Mouse (Mus musculus): ENCODE results near the gene Clcn7. TPM values are rescaled to one million over a fixed set of nuclear protein-coding genes. Genes with fewer than 3 reads are reported as not detected.

Clcn7 gene
- polyA plus RNA-seq, 1 experiment from 2014 or later: 15.0 TPM

- DNase-seq (ENCODE audit: low spot score): no peak
These were observed 6.1 kb upstream of the Clcn7 start for GRCm38 (mm10) chr17:25127079-25127478.

- DNase-seq (ENCODE audit: low spot score): no peak
These were observed 5.5 kb upstream of the Clcn7 start for GRCm38 (mm10) chr17:25127681-25128080.

- peak; percentile 38 for DNase-seq (ENCODE audit: low spot score)
These were observed 3.1 kb upstream of the Clcn7 start for GRCm38 (mm10) chr17:25130060-25130459.

GRCm38 (mm10) chr17:25135622-25136021 lies 2.4 kb downstream of the Clcn7 start:
- no peak for DNase-seq (ENCODE audit: low spot score)

GRCm38 (mm10) chr17:25138803-25139202 lies 5.6 kb downstream of the Clcn7 start:
- DNase-seq (ENCODE audit: low spot score): no peak

- DNase-seq (ENCODE audit: low spot score): no peak
These were observed 6.8 kb downstream of the Clcn7 start for GRCm38 (mm10) chr17:25139960-25140359.

GRCm38 (mm10) chr17:25162161-25162560 lies 29.0 kb downstream of the Clcn7 start, which contains the start of gene Ccdc154:
Gene Ccdc154 (plus strand): TSS chr17:25162461.
- no peak for DNase-seq (ENCODE audit: low spot score)

GRCm38 (mm10) chr17:25163387-25163786 lies 30.2 kb downstream of the Clcn7 start:
- no peak for DNase-seq (ENCODE audit: low spot score)

GRCm38 (mm10) chr17:25164770-25165169 lies 31.6 kb downstream of the Clcn7 start:
- DNase-seq (ENCODE audit: low spot score): no peak

- no peak for DNase-seq (ENCODE audit: low spot score)
These were observed 32.9 kb downstream of the Clcn7 start for GRCm38 (mm10) chr17:25165970-25166671.

GRCm38 (mm10) chr17:25169706-25170105 lies 36.5 kb downstream of the Clcn7 start:
- no peak for DNase-seq (ENCODE audit: low spot score)

GRCm38 (mm10) chr17:25172558-25172957 lies 39.4 kb downstream of the Clcn7 start:
- DNase-seq (ENCODE audit: low spot score): no peak

- DNase-seq (ENCODE audit: low spot score): no peak
These were observed 42.2 kb downstream of the Clcn7 start, which contains the start of gene Gm38655 for GRCm38 (mm10) chr17:25175411-25175810. Gene Gm38655 (minus strand): TSS chr17:25175471.

- peak; percentile 3 for DNase-seq (ENCODE audit: low spot score)
These were observed 50.0 kb downstream of the Clcn7 start for GRCm38 (mm10) chr17:25183232-25183631.

GRCm38 (mm10) chr17:25184129-25184691 lies 51.0 kb downstream of the Clcn7 start, which contains the start of gene BC003965:
Gene BC003965 (plus strand): TSS chr17:25184554.
- DNase-seq (ENCODE audit: low spot score): peak; percentile 99

GRCm38 (mm10) chr17:25184961-25185360 lies 51.8 kb downstream of the Clcn7 start:
- peak; percentile 6 for DNase-seq (ENCODE audit: low spot score)

- DNase-seq (ENCODE audit: low spot score): no peak
These were observed 54.6 kb downstream of the Clcn7 start for GRCm38 (mm10) chr17:25187784-25188149.

GRCm38 (mm10) chr17:25188150-25189031 lies 55.2 kb downstream of the Clcn7 start, which contains the start of gene Unkl:
Gene Unkl (plus strand): TSS chr17:25188397.
- peak; percentile 74 for DNase-seq (ENCODE audit: low spot score)

- no peak for DNase-seq (ENCODE audit: low spot score)
These were observed 55.9 kb downstream of the Clcn7 start for GRCm38 (mm10) chr17:25189091-25189490.

GRCm38 (mm10) chr17:25202401-25202800 lies 69.2 kb downstream of the Clcn7 start:
- DNase-seq (ENCODE audit: low spot score): no peak

- no peak for DNase-seq (ENCODE audit: low spot score)
These were observed 76.8 kb downstream of the Clcn7 start for GRCm38 (mm10) chr17:25210006-25210405.

All from thymus, postnatal 0 days (tissue).